Mouse (Mus musculus): ENCODE data around the gene Alpl.

DNA sequence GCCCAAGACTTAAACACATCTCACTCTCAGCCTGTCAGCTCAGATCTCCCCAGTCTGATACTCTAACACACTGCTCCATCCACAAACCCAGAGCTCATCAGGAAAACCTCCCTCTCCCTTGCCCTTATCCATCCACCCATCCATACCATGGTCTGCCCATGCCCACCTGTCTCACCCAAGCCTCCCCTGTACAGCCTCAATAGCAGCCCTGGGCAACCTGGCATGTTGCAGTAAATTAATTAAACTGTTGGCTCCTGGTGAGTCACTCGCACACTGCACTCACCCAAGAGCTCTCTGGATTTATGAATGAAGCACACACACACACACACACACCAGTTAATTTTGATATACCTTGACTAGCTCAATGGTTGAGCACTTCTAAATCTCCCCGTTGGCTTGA, 42.6 kb upstream of the Alpl start:
- TF ChIP-seq USF2 (conservative IDR thresholded peaks at IDR 0.05; ENCODE audit: low read depth, low read length) (no peak), POLR2A (IDR thresholded peaks at IDR 0.05; ENCODE audit: low read depth, low read length) (no peak), PAX5 (IDR thresholded peaks at IDR 0.05; ENCODE audit: low read length) (no peak), CTCF (conservative IDR thresholded peaks at IDR 0.05 in 1 of 2, IDR thresholded peaks at IDR 0.05 in 1 of 2; ENCODE audit: low read depth in 2 of 2, low read length in 2 of 2) (no peak), ETS1 (conservative IDR thresholded peaks at IDR 0.05; ENCODE audit: low read depth, low read length) (no peak), CHD1 (IDR thresholded peaks at IDR 0.05; ENCODE audit: low read depth, low read length) (no peak), EP300 (IDR thresholded peaks at IDR 0.05; ENCODE audit: low read length) (no peak), ZC3H11A (IDR thresholded peaks at IDR 0.05; ENCODE audit: low read depth, low read length) (no peak)

Data from CH12.LX (cell line).